Mouse (Mus musculus) hindbrain, embryonic 16.5 days (tissue): Measurements from ENCODE around the gene Rer1. TPM values are rescaled to one million over a fixed set of nuclear protein-coding genes. Genes with fewer than 3 reads are reported as not detected.
A peak's percentile ranks its signal among the peaks of the same experiment; 100 is the strongest.

Experiments
- ATAC-seq: fragments of 200-750 bp; cut with Nextera tagmentation; 2 replicates; pipeline ENCODE4 v1.8.0; 2017; ENCODE audit warnings: moderate TSS enrichment, moderate library complexity
- H3K27ac ChIP-seq: fragments of 300-500 bp; sonication (generic); 2 replicates; pipeline ENCODE4 v1.5.1; 2014; ENCODE audit warnings: low read depth, mild to moderate bottlenecking, control low read depth, low read length, moderate library complexity
- H3K27me3 ChIP-seq: fragments of 300-500 bp; sonication (generic); replicated peaks from 2 replicates; pipeline ENCODE4 v1.6.1; 2014; ENCODE audit warnings: low read length; ENCODE audit not compliant: control insufficient read depth, insufficient read depth
- H3K36me3 ChIP-seq: fragments of 300-500 bp; sonication (generic); 2 replicates; pipeline ENCODE4 v1.6.1; 2014; ENCODE audit warnings: mild to moderate bottlenecking, low read length, moderate library complexity, mixed read lengths; ENCODE audit not compliant: control insufficient read depth, insufficient read depth
- H3K4me1 ChIP-seq: fragments of 300-500 bp; sonication (generic); 2 replicates; pipeline ENCODE4 v1.6.1; 2014; ENCODE audit warnings: low read depth, low read length; ENCODE audit not compliant: control insufficient read depth, insufficient read depth
- H3K4me2 ChIP-seq: fragments of 300-500 bp; sonication (generic); 2 replicates; pipeline ENCODE4 v1.6.1; 2014; ENCODE audit warnings: mild to moderate bottlenecking, low read length, control low read depth, moderate library complexity
- H3K4me3 ChIP-seq: fragments of 300-500 bp; sonication (generic); 2 replicates; pipeline ENCODE4 v1.5.1; 2014; ENCODE audit warnings: mild to moderate bottlenecking, low read length, control low read depth, moderate library complexity
- H3K9ac ChIP-seq: fragments of 300-500 bp; sonication (generic); 2 replicates; pipeline ENCODE4 v1.6.1; 2014; ENCODE audit warnings: low read depth, mild to moderate bottlenecking, control low read depth, low read length, moderate library complexity
- H3K9me3 ChIP-seq: fragments of 300-500 bp; sonication (generic); 2 replicates; pipeline ENCODE4 v1.6.1; 2014; ENCODE audit warnings: mild to moderate bottlenecking, low read length, moderate library complexity; ENCODE audit not compliant: control insufficient read depth
- WGBS: fragments of 180-500 bp; shearing (Covaris S2); extraction: QIAGEN DNeasy Blood & Tissue Kit; methylation state at CpG from one replicate; pipeline ENCODE4 v1.1.7; 2014; 5-methylcytosine and 5-hydroxymethylcytosine counted together
- polyA plus RNA-seq: library from polyadenylated mRNA; unstranded; fragments of >200 nt; fragmentation: Nextera tagmentation; extraction: Ambion mirVana; gene quantifications from 2 replicates; pipeline ENCODE4 v1.2.1, GENCODE M21; 2015

The Rer1 gene
- polyA plus RNA-seq: 125 and 131 TPM in 2 replicates

GRCm38 (mm10) chr4:155086108-155087024, at the start of gene Rer1, which contains the start of gene Morn1:
TSS of gene Rer1 (minus strand) at chr4:155086382.
TSS of gene Morn1 (plus strand) at chr4:155086577.
- H3K4me3 ChIP-seq: peak within 1 kb of the TSS; percentile 69
- peak; percentile 97 for ATAC-seq
- peak within 1 kb of the TSS; percentile 91 for H3K4me2 ChIP-seq
- H3K27ac ChIP-seq: peak within 1 kb of the TSS; percentile 94
- peaks cover 23% of the 10 kb centered on the region for H3K4me1 ChIP-seq
- H3K27me3 ChIP-seq: no peaks in the 10 kb centered on the region
- under 1% methylated on average over 66 of the region's 85 CpGs for WGBS
- H3K9ac ChIP-seq: peak within 1 kb of the TSS; percentile 97
- H3K36me3 ChIP-seq: peaks cover 14% of the 10 kb centered on the region; the same call in 1 of the 2 replicates
- H3K9me3 ChIP-seq: no peaks in the 10 kb centered on the region

GRCm38 (mm10) chr4:155134686-155135172, 48.5 kb upstream of the Rer1 start:
- Histone ChIP-seq H3K27me3 (no peaks in the 10 kb centered on the region), H3K27ac (no peak overlapping the region), H3K4me3 (no peak overlapping the region), H3K9me3 (no peaks in the 10 kb centered on the region), H3K36me3 (no peaks in the 10 kb centered on the region), H3K9ac (no peak overlapping the region), H3K4me1 (peaks cover 19% of the 10 kb centered on the region), H3K4me2 (no peak overlapping the region)
- WGBS: 76% methylated on average over 7 of the region's 7 CpGs
- ATAC-seq: no peak

GRCm38 (mm10) chr4:155133658-155134417, 47.7 kb upstream of the Rer1 start:
- ATAC-seq: no peak
- peak overlapping the region; percentile 20; the same call in 1 of the 2 replicates for H3K9ac ChIP-seq
- H3K36me3 ChIP-seq: no peaks in the 10 kb centered on the region
- H3K4me2 ChIP-seq: no peak overlapping the region
- no peak overlapping the region for H3K27ac ChIP-seq
- H3K4me1 ChIP-seq: peaks cover 24% of the 10 kb centered on the region
- H3K27me3 ChIP-seq: no peaks in the 10 kb centered on the region
- 30% methylated on average over 20 of the region's 20 CpGs for WGBS
- H3K9me3 ChIP-seq: no peaks in the 10 kb centered on the region
- no peak overlapping the region for H3K4me3 ChIP-seq

GRCm38 (mm10) chr4:155133188-155133587, 47.0 kb upstream of the Rer1 start:
- no peak overlapping the region for H3K9ac ChIP-seq
- H3K27me3 ChIP-seq: no peaks in the 10 kb centered on the region
- H3K27ac ChIP-seq: no peak overlapping the region; the same call in 1 of the 2 replicates
- ATAC-seq: no peak
- 42% methylated on average over 3 of the region's 3 CpGs for WGBS
- no peaks in the 10 kb centered on the region for H3K36me3 ChIP-seq
- no peaks in the 10 kb centered on the region for H3K9me3 ChIP-seq
- H3K4me1 ChIP-seq: peaks cover 24% of the 10 kb centered on the region
- no peak overlapping the region for H3K4me2 ChIP-seq
- no peak overlapping the region for H3K4me3 ChIP-seq

GRCm38 (mm10) chr4:155130616-155131015, 44.4 kb upstream of the Rer1 start:
- ATAC-seq: no peak
- Histone ChIP-seq H3K4me1 (peaks cover 29% of the 10 kb centered on the region), H3K27me3 (no peaks in the 10 kb centered on the region), H3K9me3 (no peaks in the 10 kb centered on the region), H3K36me3 (no peaks in the 10 kb centered on the region), H3K9ac (no peak overlapping the region), H3K27ac (peak overlapping the region; percentile 70; the same call in 1 of the 2 replicates), H3K4me2 (no peak overlapping the region), H3K4me3 (no peak overlapping the region)
- WGBS: 72% methylated on average over 7 of the region's 7 CpGs

GRCm38 (mm10) chr4:155129996-155130395, 43.8 kb upstream of the Rer1 start:
- Histone ChIP-seq H3K9ac (peak overlapping the region; percentile 25; the same call in 1 of the 2 replicates), H3K36me3 (no peaks in the 10 kb centered on the region), H3K4me3 (no peak overlapping the region), H3K27me3 (no peaks in the 10 kb centered on the region), H3K4me2 (no peak overlapping the region), H3K9me3 (no peaks in the 10 kb centered on the region), H3K4me1 (peaks cover 29% of the 10 kb centered on the region), H3K27ac (peak overlapping the region; percentile 70)
- peak; percentile 77 for ATAC-seq
- WGBS: 51% methylated on average over 14 of the region's 14 CpGs

GRCm38 (mm10) chr4:155129132-155129917, 43.1 kb upstream of the Rer1 start:
- Histone ChIP-seq H3K27me3 (no peaks in the 10 kb centered on the region), H3K9ac (peak overlapping the region; percentile 25; the same call in 1 of the 2 replicates), H3K36me3 (no peaks in the 10 kb centered on the region), H3K4me1 (peaks cover 29% of the 10 kb centered on the region), H3K4me3 (no peak overlapping the region), H3K27ac (no peak overlapping the region; the same call in 1 of the 2 replicates), H3K4me2 (no peak overlapping the region), H3K9me3 (no peaks in the 10 kb centered on the region)
- no peak for ATAC-seq
- WGBS: 91% methylated on average over 10 of the region's 10 CpGs

GRCm38 (mm10) chr4:155128411-155128810, 42.2 kb upstream of the Rer1 start:
- H3K4me3 ChIP-seq: no peak overlapping the region
- 92% methylated on average over 15 of the region's 15 CpGs for WGBS
- no peaks in the 10 kb centered on the region for H3K36me3 ChIP-seq
- H3K4me1 ChIP-seq: peaks cover 20% of the 10 kb centered on the region
- no peaks in the 10 kb centered on the region for H3K27me3 ChIP-seq
- no peak overlapping the region for H3K27ac ChIP-seq
- no peak for ATAC-seq
- H3K9me3 ChIP-seq: no peaks in the 10 kb centered on the region
- no peak overlapping the region for H3K9ac ChIP-seq
- no peak overlapping the region for H3K4me2 ChIP-seq
